Mouse (Mus musculus) cerebellum, adult 2 months (tissue): ENCODE results near the gene Mios.

Source experiments
- CTCF ChIP-seq: fragments of 200-500 bp; IDR thresholded peaks from 2 replicates; pipeline ENCODE4 v1.5.1; 2011; ENCODE audit warnings: low read depth, mild to moderate bottlenecking, control low read depth, low read length, moderate library complexity, borderline replicate concordance; ENCODE audit not compliant: insufficient read depth
- POLR2A ChIP-seq: fragments of 200-500 bp; IDR thresholded peaks from 2 replicates; pipeline ENCODE4 v1.6.1; 2011; ENCODE audit warnings: low read length, control low read depth, borderline replicate concordance; ENCODE audit not compliant: insufficient read depth

GRCm38 (mm10) chr6:8278426-8279002 lies 69.5 kb downstream of the Mios start:
- TF ChIP-seq POLR2A: no peak
- peak; percentile 22; the same call in 1 of the 2 replicates for TF ChIP-seq CTCF
